Mouse (Mus musculus): Measurements from ENCODE around the gene Tmem19.

DNA sequence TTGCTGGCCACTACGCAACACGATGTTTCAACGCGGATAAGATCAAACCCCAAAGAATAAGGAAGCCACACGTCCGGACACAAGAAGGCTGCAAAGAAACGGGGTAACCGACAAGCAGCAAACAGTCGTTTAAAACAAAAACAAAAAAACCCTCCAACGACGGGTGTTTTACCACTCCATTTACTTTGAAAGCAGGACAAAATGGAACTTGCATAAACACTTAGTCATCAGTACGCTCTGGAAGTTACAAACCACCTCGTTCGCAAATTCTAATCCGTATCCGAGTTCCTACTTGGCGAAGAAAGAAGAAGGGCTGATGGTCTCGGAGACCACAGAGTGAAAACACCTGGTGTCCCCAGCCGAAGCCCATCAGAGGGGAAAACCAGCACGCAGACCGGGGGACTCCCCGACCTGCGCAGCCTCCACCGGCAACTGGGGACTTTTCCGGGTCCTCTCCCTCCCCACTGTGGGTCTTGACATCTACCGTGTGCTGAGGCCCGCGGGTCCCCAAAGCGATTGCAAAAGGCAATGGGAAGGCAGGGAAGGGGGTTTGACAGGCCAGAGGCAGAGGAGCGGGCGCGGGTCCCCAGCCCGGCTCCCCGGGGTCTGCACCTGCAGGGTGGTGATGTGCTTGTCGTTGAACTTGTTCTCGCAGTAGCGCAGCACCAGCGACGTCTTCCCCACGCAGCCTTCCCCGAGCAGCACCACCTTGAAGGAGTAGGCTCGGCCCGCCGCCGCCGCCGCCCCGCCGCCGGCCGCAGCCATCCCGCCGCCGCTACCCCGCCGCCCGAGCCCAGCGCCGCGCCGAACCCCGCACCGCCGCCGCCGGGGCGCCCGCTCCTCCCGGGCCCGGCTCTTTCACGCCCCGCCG, 47.5 kb downstream of the Tmem19 start:
- TF ChIP-seq CTCF (IDR thresholded peaks at IDR 0.05; ENCODE audit: borderline replicate concordance, insufficient read depth, low read depth, low read length): no peak
- TF ChIP-seq POLR2A (IDR thresholded peaks at IDR 0.05; ENCODE audit: borderline replicate concordance, insufficient read depth, low read length): no peak

Measured in cerebellum, adult 2 months (tissue).